Mouse (Mus musculus) cerebellum, adult 2 months (tissue): ENCODE data around the gene Cwc22. TPM values are rescaled to one million over a fixed set of nuclear protein-coding genes. Genes with fewer than 3 reads are reported as not detected.

Source experiments
- DNase-seq, 2 experiments: peaks; one replicate each; pipeline ENCODE4 v3.0.0; 2021
- H3K27ac ChIP-seq: fragments of 200-500 bp; 2 replicates; pipeline ENCODE4 v1.5.1; 2012; ENCODE audit warnings: low read length, control low read depth, inconsistent platforms; ENCODE audit not compliant: insufficient read depth
- H3K27me3 ChIP-seq: fragments of 200-500 bp; 2 replicates; pipeline ENCODE4 v1.6.1; 2012; ENCODE audit warnings: inconsistent platforms, mild to moderate bottlenecking, low read length, moderate library complexity; ENCODE audit not compliant: control insufficient read depth, insufficient read depth
- H3K4me1 ChIP-seq: fragments of 200-500 bp; 2 replicates; pipeline ENCODE4 v1.6.1; 2011; ENCODE audit warnings: low read length; ENCODE audit not compliant: control insufficient read depth, insufficient read depth
- H3K4me3 ChIP-seq: fragments of 200-500 bp; replicated peaks from 2 replicates; pipeline ENCODE3; 2011; ENCODE audit warnings: mild to moderate bottlenecking, low read depth, low read length, control low read depth; ENCODE audit not compliant: insufficient read depth
- CTCF ChIP-seq: fragments of 200-500 bp; IDR thresholded peaks from 2 replicates; pipeline ENCODE4 v1.5.1; 2011; ENCODE audit warnings: low read depth, mild to moderate bottlenecking, control low read depth, low read length, moderate library complexity, borderline replicate concordance; ENCODE audit not compliant: insufficient read depth
- POLR2A ChIP-seq: fragments of 200-500 bp; IDR thresholded peaks from 2 replicates; pipeline ENCODE4 v1.6.1; 2011; ENCODE audit warnings: low read length, control low read depth, borderline replicate concordance; ENCODE audit not compliant: insufficient read depth
- WGBS: fragments of 180-500 bp; shearing (Covaris S2); methylation state at CpG from one replicate; pipeline ENCODE4 v1.1.7; 2018; 5-methylcytosine and 5-hydroxymethylcytosine counted together
- polyA plus RNA-seq: library from polyadenylated mRNA; depleted of rRNA; stranded (reverse); fragments of >200 nt; gene quantifications from 2 replicates; pipeline ENCODE4 v1.2.3, GENCODE M21; 2012

The Cwc22 gene
- polyA plus RNA-seq, 1 experiment = 30.3 TPM

DNA sequence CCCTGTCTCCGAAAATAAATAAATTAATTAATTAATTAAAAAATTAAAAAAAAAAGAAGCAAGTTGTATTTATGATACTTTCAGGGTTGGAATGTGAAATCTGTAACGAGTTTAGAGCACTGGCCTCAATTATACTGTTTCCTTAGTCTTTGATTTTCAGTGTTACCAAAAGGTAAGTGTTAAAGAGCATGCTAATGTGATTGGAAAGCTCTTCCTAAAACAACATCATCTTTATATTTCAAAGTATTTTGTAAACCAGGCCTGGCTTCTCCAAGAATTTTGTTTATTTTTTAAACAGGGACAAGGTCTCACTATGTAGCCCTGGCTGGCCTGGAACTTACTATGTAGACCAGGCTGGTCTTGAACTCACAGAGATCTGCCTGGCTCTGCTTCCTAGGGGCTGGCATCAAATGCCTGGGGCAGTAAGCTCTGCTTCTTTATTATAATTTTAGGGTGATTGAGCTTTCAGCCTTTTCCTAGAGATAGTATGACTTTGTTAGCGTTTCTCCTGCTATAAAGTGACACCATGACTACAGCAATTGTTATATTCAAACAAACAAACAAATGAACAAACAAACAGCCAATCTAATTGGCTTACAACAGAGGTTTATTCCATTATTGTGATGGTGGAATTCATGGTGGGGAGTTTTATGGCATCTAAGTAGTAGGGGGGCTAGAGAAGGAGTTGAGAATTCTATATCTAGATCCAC is 1.1 kb upstream of the Cwc22 start:
- peaks cover 2% of the 10 kb centered on the region; the same call in 1 of the 2 replicates for H3K4me1 ChIP-seq
- no peak overlapping the region for H3K27ac ChIP-seq
- H3K4me3 ChIP-seq = no peak overlapping the region
- no peak for TF ChIP-seq POLR2A
- TF ChIP-seq CTCF = no peak
- 75% methylated on average over 3 of the region's 3 CpGs for WGBS
- no peaks in the 10 kb centered on the region for H3K27me3 ChIP-seq
- no peak for DNase-seq

DNA sequence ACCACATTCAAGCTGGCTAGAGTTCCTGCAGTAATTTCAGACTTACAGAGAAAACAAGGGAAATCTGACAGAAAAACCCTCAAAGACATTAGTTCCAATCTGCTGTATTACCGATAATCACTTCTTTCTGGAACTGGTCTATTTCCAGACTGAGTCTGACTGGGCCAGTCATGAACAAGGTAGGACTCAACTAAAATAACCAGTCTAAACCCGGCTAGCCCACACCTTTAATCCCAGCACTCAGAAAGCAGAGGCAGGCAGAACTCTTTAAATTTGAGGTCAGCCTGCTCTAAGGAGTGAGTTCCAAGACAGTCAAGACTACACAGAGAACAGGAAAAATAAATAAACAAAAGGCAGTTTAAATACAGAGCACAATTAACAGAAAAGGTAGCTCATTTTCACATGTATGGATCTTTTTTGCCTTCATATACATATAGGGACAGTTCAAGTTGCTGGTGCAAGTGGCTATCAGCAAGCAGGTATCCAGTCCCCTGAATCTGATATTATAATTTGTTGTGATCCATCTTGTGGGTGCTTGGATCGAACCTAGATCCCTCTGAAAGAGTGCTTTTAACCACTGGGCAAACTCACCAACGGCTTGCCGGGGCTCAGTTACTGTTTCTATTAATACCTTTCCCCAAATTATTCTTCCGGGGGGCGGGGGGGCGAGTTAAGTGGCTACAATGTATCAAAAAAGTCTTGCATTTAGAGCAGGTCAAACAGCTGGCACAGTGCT is 1.1 kb downstream of the Cwc22 start:
- H3K4me1 ChIP-seq = peaks cover 2% of the 10 kb centered on the region; the same call in 1 of the 2 replicates
- no peaks in the 10 kb centered on the region for H3K27me3 ChIP-seq
- H3K27ac ChIP-seq = no peak overlapping the region
- no peak for TF ChIP-seq POLR2A
- no peak for TF ChIP-seq CTCF
- H3K4me3 ChIP-seq = peak overlapping the region; percentile 58
- DNase-seq = no peak
- 39% methylated on average over 8 of the region's 8 CpGs for WGBS

DNA sequence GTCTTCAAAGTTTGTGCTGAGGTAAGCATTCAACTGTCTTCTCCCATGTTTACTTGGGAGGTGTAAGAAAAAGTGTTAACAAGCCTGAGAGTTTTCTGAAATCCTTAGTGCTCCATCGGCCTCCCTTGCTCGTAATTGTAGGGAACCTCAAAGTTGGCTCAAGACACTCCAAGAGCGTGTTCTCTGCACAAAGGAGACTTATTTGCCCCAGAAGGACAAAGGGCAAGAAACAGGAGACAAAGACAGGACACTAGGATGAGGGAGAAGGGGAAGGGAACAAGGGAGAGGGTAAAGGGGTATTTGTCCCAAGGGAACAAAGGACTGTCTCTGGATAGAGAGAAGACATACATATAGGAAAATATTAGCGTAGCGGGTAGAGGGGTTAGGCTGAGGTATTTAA is 1.9 kb downstream of the Cwc22 start:
- peaks cover 2% of the 10 kb centered on the region; the same call in 1 of the 2 replicates for H3K4me1 ChIP-seq
- WGBS = 89% methylated on average over 5 of the region's 5 CpGs

DNA sequence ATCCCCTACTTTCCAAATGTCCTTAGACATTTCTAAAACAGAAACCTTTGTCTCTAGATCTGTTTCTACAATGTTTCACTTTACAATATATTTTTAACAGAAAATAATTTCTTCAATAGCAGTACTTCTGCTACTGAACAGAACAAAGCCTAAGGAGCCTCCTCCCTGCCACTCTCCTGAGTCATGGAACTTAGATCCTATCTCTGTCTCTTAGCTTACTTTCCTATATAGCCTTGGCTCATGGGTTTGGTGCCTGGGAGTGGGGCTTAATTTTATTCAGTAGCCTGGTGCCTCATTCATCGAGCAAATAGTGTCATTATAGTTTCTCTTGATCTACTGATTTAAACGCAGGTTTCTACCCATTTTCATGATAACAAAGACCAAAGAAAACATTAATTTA is 4.2 kb downstream of the Cwc22 start:
- H3K27ac ChIP-seq = no peak overlapping the region

More for the DNA sequence above, 1.9 kb downstream of the Cwc22 start:
- H3K27ac ChIP-seq = no peak overlapping the region
- no peak for DNase-seq
- TF ChIP-seq CTCF (no peak), POLR2A (no peak)
- no peaks in the 10 kb centered on the region for H3K27me3 ChIP-seq
- H3K4me3 ChIP-seq = no peak overlapping the region

DNA sequence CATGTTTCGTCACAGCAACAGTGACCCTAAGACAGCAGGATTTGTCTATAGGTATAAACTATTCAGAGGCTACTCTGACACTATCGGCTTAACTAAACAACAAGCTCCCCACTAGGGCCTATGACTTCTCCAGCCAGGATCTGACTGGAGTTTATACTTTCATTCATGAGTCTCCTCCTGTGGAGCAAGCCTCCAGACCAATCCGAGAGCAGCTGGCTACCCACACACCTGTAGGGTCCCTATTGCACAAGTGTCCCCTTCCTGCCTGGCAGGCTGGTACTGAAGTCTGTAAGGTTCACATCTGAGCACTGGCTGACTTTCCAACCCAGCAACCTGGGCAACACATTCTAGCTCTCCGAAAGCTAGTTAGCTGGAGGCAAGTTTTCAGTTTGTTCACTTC is 7.9 kb downstream of the Cwc22 start:
- H3K4me1 ChIP-seq = no peaks in the 10 kb centered on the region
- TF ChIP-seq CTCF (no peak), POLR2A (no peak)
- H3K27ac ChIP-seq = no peak overlapping the region
- no peaks in the 10 kb centered on the region for H3K27me3 ChIP-seq
- WGBS = 92% methylated on average over 4 of the region's 4 CpGs
- no peak overlapping the region for H3K4me3 ChIP-seq
- no peak for DNase-seq

More for the DNA sequence above, 4.2 kb downstream of the Cwc22 start:
- no peak for DNase-seq
- Histone ChIP-seq H3K4me1 (peaks cover 2% of the 10 kb centered on the region; the same call in 1 of the 2 replicates), H3K4me3 (no peak overlapping the region), H3K27me3 (no peaks in the 10 kb centered on the region)
- 88% methylated on average over 2 of the region's 2 CpGs for WGBS
- TF ChIP-seq CTCF (no peak), POLR2A (no peak)

DNA sequence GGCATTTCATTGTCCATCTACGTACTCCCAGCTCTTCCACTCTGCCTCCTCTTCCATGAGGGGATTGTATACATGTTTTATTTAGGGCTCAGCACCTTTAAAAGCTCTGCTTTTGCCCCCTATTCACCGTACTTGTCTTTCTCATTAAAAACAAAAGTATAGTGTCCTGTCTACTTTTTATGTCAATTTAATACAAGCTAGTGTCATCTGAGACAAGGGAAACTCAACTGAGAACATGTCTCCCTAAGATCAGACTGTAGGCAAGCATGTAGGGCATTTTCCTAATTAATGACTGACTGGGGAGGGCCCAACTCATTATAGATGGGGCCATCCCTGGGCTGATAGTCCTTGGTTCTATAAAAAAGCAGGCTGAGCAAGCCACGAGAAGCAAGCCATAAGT is 8.4 kb downstream of the Cwc22 start:
- no peaks in the 10 kb centered on the region for H3K4me1 ChIP-seq
- WGBS = 91% methylated on average over 3 of the region's 3 CpGs
- no peak for TF ChIP-seq POLR2A
- no peak for TF ChIP-seq CTCF
- no peak overlapping the region for H3K4me3 ChIP-seq
- DNase-seq = no peak
- no peak overlapping the region for H3K27ac ChIP-seq
- no peaks in the 10 kb centered on the region for H3K27me3 ChIP-seq

DNA sequence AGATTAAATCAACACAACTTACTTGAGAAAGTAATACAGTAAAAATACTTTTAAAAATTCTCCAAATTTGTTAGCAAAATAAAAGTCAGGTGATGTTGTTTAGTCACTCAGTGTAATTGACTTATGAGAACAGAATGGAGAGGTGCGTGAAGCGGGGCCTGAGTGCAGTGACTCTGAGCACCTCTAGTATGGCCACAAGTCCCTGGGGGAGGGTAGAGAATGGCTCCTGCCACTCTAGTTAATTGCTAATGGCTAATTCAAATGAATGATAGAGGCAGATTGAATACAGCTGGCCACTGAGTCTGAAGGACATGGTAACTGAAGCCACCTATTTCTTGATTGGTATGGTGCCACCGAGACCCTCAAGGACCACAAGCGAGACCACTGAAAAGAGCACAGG is 12.0 kb downstream of the Cwc22 start:
- Histone ChIP-seq H3K4me1 (no peaks in the 10 kb centered on the region), H3K4me3 (no peak overlapping the region), H3K27ac (no peak overlapping the region), H3K27me3 (no peaks in the 10 kb centered on the region)
- 96% methylated on average over 4 of the region's 4 CpGs for WGBS
- TF ChIP-seq CTCF (no peak), POLR2A (no peak)
- no peak for DNase-seq

DNA sequence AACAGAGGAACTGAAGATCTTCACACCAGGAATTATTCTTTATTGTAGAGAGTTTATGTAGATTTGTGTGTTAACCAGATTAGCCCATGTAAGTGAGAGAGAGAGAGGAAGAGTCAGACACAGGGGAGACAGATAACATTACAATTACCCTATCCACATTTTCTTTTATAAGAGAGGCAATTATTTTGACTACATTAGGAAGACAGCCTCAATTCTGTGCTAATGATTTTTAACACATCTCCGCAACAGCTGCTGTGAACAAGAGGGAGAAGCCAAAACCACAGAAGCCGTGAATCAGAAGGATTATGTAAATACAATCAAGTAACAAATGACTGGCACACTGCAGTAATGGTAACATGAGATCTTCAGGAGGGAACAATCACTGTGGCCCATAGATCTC is 12.5 kb downstream of the Cwc22 start:
- Histone ChIP-seq H3K4me1 (no peaks in the 10 kb centered on the region), H3K4me3 (no peak overlapping the region), H3K27ac (no peak overlapping the region), H3K27me3 (no peaks in the 10 kb centered on the region)
- TF ChIP-seq POLR2A (no peak), CTCF (no peak)
- no peak for DNase-seq
- 50% methylated on average over 2 of the region's 2 CpGs for WGBS
